Mouse (Mus musculus) cerebellum, postnatal 10 days (tissue): ENCODE data around the gene Selplg.
"Not testable (repeated sequence)": the region's sequence is repeated elsewhere in the genome, so short reads cannot be mapped to it uniquely, and the experiment has no call there.

Experiments used
- DNase-seq, 2 experiments: peaks; one replicate each; pipeline ENCODE4 v3.0.0; 2021; ENCODE audit warnings: mixed read lengths in 2 of 2

The Selplg gene

DNA sequence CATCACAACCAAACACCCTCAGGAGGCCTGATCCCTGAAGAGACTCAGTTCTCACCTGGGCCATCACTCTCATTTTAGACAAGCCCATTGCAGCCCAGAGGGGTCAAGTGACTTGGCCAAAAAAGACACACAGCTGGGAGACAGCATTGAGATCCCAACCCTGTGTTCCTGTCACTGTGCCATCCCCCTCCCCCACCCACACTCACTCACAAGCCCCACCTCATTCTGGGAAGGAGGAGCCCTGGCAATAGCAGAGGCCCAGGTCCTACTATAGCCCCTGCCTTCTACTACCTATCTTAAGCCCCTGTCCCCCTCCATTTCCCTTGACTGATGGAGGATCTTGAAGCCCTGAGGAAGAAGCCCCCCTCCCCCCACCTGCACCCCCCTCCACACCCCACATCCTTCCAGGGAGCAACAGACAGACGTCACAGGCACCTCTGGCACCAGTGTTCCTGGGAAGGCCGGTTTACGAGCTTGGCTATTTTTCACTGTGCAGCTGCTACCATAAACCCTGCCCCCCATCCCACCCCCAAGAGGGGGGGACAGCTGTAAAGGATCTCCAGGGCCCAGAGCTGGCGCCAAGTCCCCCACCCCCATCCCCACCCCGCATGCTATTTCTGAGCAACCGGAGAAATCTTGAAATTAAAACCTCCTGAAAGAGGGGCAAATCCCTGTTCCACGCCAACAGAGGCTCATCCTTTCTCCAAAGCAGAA is 43.2 kb downstream of the Selplg start:
- DNase-seq = no peak

DNA sequence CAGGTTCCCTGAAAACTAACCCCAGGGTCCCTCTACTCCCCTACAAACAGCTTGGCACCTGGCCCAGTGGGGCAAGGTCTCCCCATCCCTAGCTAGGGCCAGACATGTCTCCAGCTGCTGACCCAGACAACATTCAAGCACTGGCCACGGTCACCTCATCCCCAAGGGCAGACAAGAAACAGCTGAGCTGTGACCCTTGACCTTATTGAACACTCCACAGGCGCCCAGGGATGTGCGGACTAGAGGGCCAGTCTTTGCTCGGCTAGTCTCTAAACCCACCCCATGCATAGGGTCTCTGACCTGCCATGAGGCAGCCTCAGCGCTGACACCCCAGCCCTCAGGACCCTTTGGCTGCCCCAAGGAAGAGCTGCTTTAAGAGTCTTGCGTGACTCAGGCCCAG is 43.8 kb downstream of the Selplg start:
- no peak for DNase-seq

GRCm38 (mm10) chr5:113786985-113787384 is 45.5 kb downstream of the Selplg start:
- no peak for DNase-seq

GRCm38 (mm10) chr5:113784104-113784503 is 48.3 kb downstream of the Selplg start:
- DNase-seq = not testable (repeated sequence)

- no peak for DNase-seq
Measured at GRCm38 (mm10) chr5:113783581-113784001, 48.9 kb downstream of the Selplg start.

GRCm38 (mm10) chr5:113782624-113783023 is 49.8 kb downstream of the Selplg start:
- DNase-seq = no peak

DNA sequence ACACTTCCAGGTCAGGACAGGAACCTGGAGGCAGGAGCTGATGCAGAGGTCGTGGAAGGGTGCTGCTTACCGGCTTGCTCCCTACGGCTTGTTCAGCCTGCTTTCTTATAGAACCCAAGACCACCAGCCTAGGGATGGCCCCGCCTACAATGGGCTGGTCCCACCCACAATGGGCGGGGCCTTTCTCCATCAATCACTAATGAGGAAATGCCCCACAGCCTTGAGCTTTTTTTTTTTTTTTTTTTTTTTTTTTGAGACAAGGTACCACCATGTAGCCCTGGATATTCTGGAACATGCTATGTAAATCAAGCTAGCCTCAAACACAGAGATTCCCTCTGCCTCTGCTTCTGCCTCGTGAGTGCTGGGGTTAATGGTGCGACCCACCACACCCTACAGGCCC is 50.6 kb downstream of the Selplg start:
- DNase-seq = no peak

DNA sequence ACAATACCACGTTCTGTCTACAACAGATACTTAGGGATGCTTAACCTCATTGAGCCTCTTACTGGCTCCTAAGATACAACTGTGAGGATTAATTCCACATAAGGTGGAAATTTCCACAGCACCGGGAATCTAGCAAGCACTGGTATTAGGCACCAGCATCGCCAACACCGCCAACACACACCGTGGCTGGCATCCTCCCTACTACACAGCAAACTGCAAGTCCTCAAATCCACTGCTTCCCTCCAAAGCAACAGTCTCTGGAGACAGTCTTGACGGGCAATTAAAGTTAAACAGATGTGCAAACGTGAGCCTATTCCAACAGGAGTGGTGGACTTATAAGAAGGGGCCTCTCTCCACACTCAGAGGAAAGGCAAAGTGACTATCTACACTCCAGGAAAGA is 51.2 kb downstream of the Selplg start:
- no peak for DNase-seq

DNA sequence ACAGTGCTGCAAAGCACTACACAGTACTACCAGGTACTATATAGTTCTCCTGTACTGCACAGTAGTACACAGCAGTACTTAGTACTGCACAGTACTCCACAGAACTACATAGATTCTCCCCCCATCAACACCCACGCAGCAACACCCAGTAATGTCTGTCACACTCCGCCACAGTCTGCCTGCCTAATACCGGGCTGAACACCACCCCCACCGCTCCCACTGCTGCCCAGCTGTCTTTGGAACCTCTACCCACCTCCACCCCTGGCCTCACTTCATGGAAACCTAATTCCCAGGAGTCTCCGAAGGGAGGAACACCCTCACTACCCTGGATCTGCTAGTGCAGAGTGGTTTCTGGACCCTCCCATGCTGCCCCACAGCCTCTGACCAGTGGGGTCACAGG is 51.7 kb downstream of the Selplg start:
- DNase-seq = no peak

- no peak for DNase-seq
Measured at GRCm38 (mm10) chr5:113780082-113780752, 52.2 kb downstream of the Selplg start.

DNA sequence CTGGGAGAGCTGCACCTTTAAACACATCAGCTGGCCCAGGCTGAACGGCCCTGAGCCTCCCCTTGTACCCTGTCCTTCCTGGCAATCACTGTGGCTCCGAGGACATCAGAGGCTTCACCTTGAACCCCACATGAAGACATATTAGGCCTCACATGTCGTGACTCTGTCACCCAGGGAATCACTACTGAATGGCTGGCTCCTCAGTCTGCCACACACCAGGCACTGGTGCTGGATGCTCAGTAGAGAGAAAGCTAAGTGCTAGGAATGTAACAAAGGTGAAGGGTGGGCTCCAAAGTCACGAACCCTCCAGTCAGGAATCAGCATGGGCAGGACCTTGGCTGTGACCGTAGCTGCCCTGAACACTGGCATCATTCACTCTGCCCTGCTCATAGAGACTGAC is 52.9 kb downstream of the Selplg start:
- no peak for DNase-seq

GRCm38 (mm10) chr5:113777728-113778127 is 54.7 kb downstream of the Selplg start:
- DNase-seq = not testable (repeated sequence)

- DNase-seq = no peak
Measured at GRCm38 (mm10) chr5:113776896-113777226, 55.6 kb downstream of the Selplg start.

DNA sequence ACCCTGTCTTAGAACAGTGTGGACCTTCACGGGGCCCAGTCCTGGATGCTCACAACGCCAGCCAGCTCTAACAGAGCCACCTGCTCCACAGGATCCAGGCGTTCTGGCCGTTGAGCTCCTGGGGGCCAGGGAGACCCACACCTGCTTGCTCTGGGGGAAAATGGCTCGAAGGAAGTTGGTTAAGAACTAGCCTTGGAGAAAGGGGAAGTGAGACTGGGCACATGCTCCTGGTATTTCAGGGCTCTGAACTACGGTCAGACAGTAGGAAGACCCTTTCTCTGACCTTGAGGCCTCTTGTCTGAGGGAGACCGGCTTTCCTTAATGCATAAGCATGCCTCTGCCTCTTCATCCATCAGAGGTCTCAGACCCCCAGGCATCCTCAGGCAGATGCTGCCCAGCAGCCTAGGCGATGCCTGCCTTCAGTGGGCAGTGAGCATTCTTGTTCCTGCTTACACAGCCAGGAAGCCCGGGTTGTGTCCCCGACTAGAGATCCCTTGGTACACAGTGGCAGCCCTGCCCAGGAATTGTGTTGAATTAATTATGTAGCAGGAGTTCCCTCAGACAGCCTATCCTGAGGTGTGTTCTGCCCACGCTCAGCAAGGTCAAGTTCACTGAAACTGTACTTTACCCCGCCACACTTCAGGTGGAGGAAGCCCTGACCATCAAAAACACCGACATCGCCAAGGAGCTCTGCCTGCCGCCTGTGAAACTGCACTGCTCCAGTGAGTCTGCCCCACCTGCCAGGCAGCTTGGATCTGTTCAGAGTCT is 56.1 kb downstream of the Selplg start:
- no peak for DNase-seq

DNA sequence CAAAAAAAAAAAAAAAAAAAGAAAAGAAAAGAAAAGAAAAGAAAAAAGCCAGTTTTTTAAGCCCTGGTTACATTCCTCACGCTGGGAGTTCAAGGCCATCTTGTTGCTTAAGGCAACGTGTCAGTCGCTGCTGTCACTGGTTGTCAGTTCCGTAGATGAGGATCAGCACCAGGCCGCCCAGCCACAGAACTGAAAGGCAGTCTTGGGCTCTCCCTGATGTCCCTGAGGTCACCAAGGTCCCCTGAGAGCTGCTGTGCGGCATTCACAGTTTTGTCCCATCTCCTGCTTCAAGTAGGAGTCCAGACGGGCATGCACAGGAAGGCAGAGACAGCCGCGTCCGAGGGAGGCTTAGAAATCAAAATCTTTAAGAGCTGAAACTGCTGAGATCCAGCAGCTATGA is 56.9 kb downstream of the Selplg start:
- no peak for DNase-seq

DNA sequence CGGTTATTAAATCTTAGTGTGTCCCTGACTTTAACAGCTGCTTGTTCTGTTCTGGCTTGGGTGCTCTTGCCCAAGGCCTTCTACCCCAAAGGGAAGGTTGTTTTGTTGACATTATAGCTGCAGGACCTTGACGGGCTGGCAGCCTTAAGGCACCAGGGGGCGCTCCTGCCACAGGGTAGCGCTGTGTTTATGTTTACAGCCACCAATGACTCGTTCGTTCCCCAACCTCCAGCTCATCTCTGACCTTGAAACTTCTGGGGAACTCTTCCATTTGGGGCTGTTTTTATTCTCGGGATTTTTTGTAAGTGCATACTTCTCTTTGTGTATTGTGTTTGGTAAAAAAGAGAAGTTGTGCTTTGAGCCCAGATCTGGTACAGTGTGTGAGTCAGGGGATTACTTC is 58.8 kb downstream of the Selplg start:
- DNase-seq = peak; percentile 93 to 95

DNA sequence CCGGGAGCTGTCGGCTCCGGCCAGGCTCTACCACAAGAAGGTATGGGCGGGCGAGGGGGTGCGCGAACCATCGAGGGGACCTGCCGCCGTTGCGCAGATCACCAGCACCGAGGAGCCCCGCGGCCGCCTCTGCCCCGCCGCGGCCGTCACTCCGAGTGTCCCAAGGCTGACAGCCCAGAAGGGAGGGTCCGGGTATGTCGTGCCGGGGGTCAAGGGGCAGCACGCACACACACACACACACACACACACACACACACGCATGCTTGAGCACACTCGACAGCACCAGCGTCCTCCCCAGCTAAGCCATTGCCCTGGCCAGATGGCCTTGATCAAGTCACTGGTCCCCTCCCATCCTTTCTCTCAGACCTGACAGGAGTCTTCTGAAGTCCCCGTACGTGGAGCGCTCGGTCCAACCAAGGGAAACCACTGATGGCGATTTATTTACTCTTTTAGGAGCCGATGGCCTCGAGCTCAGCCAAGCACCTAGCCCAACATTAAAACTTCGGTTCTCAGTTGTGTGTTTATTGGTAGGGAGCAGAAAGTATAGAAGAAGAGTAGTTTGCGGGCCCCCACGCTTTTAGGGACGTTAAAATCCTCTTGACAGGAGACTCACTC is 59.4 kb downstream of the Selplg start:
- no peak for DNase-seq

DNA sequence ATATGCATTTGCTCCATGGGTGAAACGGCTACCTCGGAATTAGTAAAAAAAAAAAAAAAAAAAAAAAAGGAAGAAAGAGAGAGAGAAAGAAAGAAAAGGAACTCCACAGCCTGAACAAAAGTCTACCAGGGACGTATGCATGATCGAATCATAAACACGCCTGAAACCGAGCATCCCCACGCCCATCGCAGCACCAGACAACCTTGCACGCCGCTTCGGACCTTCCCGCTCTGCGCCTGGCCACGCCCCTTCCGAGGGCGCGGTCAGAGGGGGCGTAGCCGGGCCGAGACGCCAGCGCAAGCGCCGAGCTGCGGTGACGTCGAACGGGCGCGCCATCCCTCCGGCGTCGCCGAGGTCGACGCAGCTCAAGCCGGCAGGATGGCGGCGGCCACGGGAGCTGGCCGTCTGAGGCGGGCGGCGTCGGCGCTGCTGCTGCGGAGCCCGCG is 60.0 kb downstream of the Selplg start, which contains the start of the genes Sart3 and Iscu:
TSS of gene Sart3 (minus strand) at position 61 of the 446 bp plus-strand sequence.
TSS of gene Iscu (plus strand) at position 299 of the 446 bp plus-strand sequence.
- DNase-seq = peak; percentile 98

DNA sequence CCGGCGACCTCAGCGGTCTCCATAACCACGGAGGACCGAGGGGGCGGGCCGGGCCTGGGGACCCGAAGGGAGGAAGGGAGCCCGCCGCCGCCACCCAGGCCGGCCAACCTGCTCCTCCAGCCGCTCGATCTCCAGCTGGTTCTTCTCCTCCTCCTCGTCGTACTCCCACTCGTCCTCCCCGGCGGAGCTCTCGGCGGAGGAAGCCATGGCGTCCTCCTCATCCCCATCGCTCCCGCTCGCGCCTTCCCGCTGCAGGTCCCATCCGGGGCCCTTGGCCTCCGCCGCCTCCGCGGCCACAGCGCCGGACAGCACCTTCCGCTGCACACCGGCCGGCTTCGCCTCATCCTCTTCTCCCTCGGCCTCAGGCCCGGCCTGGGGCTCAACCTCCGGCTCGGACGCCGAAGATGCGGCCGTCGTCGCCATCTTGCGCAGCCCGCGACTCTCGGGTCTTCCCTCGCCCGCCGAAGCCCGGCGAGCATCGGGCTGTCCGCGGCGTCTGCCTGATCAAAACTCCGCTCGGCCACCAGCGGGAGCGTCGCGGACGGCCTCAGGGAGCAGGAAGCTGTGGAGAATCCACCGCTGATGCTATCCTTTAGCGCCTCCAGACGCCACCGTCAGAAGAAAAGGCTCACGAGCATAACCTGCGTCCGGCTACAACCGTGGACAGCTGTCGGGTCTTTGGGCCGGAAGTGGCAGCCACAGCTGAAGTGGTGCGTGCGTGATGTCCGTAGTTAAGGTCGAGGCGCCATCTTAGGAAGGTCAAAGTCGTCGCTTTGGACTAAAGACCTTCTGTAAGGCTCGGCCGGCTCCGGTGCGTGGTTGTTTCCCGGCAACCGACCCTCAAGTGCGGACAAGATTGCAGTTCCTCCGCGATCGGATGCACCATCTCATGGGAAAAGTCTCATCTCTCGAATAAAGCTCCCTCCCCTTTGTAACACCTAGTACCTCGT is 61.0 kb downstream of the Selplg start:
- peak; percentile 88 to 90 for DNase-seq

DNA sequence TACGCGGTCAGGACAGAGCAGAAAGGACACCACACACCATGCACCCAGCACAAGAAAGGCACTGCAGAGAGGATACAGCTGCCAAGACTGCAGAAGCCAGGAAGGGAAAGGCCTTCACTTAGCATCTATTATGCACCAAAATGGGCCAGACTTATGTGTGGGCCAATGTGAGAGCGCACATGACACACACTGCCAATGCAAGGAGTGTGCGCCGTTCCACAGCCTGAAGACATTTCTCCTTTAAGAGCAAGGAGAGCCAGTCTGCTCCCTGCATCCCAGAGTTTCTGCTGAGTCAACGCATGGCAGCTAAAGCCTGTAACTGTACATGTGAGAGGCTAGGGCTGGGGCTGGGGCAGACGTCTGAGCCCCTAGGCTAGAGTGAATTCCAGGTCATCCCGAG is 63.6 kb downstream of the Selplg start:
- no peak for DNase-seq
